In the genomic region with DNA sequence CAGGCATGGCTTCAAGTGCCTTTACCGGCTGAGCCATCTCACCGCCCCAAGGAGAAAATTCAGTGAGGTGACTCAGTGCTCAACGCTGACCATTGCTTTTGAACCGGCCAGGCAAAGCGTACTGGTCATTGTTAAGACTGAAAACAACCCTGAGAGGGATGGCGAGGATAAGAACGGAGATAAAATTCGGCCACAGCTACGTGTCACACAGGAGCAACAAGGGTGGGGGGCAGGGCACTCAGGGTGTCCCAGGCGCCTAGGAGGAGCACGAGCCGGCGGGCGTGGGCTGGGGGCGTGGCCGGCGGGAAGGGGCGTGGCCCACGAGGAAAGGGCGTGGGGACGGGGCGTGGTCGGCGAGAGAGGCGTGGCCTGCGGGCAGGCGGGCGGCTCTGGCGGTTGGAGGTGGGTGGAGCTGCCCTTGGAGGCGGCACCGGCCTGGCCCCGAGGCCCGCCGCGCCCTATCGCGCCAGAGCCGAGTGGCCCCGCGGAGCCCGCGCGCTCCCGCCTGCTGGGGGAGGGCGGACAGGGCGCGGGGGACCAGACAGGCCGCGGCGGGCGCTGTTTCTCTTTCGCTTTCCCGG, we compare ENCODE assay signal across 8 mouse cellular contexts.
DNase-seq lines count a peak whose midpoint lies in the region; ATAC-seq and TF ChIP-seq lines count a peak whose summit lies in the region.

No protein-coding gene starts in this region.

- TF ChIP-seq CTCF in layer of hippocampus, adult 2 months (conservative IDR thresholded peaks at IDR 0.05): 0 out of 2 replicates have a peak, but pooled peaks have one; percentile 13
- no peak for TF ChIP-seq CTCF in lung, embryonic 14.5 days (IDR thresholded peaks at IDR 0.05; ENCODE audit: low read depth)
- no peak for TF ChIP-seq CTCF in olfactory bulb, adult 2 months (IDR thresholded peaks at IDR 0.05; ENCODE audit: insufficient read depth, low read depth, low read length)
- peak; percentile 19; the same call in 1 of the 2 replicates for TF ChIP-seq CTCF in thymus, adult 2 months (IDR thresholded peaks at IDR 0.05; ENCODE audit: borderline replicate concordance, control insufficient read depth, extremely low read depth, insufficient read depth, low read length, poor library complexity)

- peak overlapping the region; percentile 51 for H3K9ac ChIP-seq in forebrain, embryonic 15.5 days (replicated peaks)
- H3K9ac ChIP-seq in lung, embryonic 14.5 days: peak overlapping the region; percentile 71

- intact Hi-C loops in heart, postnatal 36 days (cut with DNase I): no loop called here

- DNase-seq in ES-CJ7 (ENCODE audit: low read depth, low spot score): peak; percentile 85
- peak; percentile 88 for DNase-seq in cerebellum, adult 11 months
- peak; percentile 99 to 100 for DNase-seq in heart, postnatal 36 days
- DNase-seq in layer of hippocampus, adult 2 months (ENCODE audit: low spot score in 2 of 2): peak; percentile 89
- DNase-seq in lung, embryonic 14.5 days: peak; percentile 93
- peak; percentile 99 for DNase-seq in thymus, adult 2 months

- no peak for TF ChIP-seq POLR2A in olfactory bulb, adult 2 months (IDR thresholded peaks at IDR 0.05; ENCODE audit: insufficient read depth, low read depth, low read length)
- TF ChIP-seq POLR2A in thymus, adult 2 months (IDR thresholded peaks at IDR 0.05; ENCODE audit: control insufficient read depth, extremely low read depth, insufficient read depth, low read length, poor library complexity): peak; percentile 86

- ATAC-seq in forebrain, embryonic 15.5 days (replicated peaks): peak; percentile 96
- ATAC-seq in lung, embryonic 14.5 days (ENCODE audit: insufficient read depth): peak; percentile 98

- no peaks in the 10 kb centered on the region for H3K9me3 ChIP-seq in forebrain, embryonic 15.5 days
- no peaks in the 10 kb centered on the region for H3K9me3 ChIP-seq in lung, embryonic 14.5 days (ENCODE audit: low read depth, low read length)

- under 1% methylated on average over 44 of the region's 53 CpGs for WGBS in forebrain, embryonic 15.5 days
- under 1% methylated on average over 44 of the region's 53 CpGs for WGBS in lung, embryonic 14.5 days
- 1% methylated on average over 46 of the region's 53 CpGs for WGBS in olfactory bulb, adult 2 months
- 3% methylated on average over 49 of the region's 53 CpGs for WGBS in thymus, adult 2 months

- H3K4me2 ChIP-seq in forebrain, embryonic 15.5 days (replicated peaks): peak overlapping the region; percentile 87
- H3K4me2 ChIP-seq in lung, embryonic 14.5 days: peak overlapping the region; percentile 91

- H3K27ac ChIP-seq in forebrain, embryonic 15.5 days (replicated peaks): no peak overlapping the region; the same call in 1 of the 2 replicates
- H3K27ac ChIP-seq in layer of hippocampus, adult 2 months: no peak overlapping the region
- no peak overlapping the region for H3K27ac ChIP-seq in lung, embryonic 14.5 days (ENCODE audit: low read depth)
- no peak overlapping the region for H3K27ac ChIP-seq in olfactory bulb, adult 2 months (ENCODE audit: insufficient read depth, low read depth, low read length)
- H3K27ac ChIP-seq in thymus, adult 2 months (ENCODE audit: control insufficient read depth, insufficient read depth, low read length): no peak overlapping the region

- peak overlapping the region; percentile 81 for H3K4me3 ChIP-seq in forebrain, embryonic 15.5 days
- peak overlapping the region; percentile 48 for H3K4me3 ChIP-seq in layer of hippocampus, adult 2 months
- H3K4me3 ChIP-seq in lung, embryonic 14.5 days (ENCODE audit: low read depth, low read length): peak overlapping the region; percentile 66
- peak overlapping the region; percentile 82 for H3K4me3 ChIP-seq in olfactory bulb, adult 2 months (ENCODE audit: insufficient read depth, low read depth, low read length)
- H3K4me3 ChIP-seq in thymus, adult 2 months (ENCODE audit: control insufficient read depth, insufficient read depth, low read length): peak overlapping the region; percentile 93

- H3K27me3 ChIP-seq in forebrain, embryonic 15.5 days: no peaks in the 10 kb centered on the region
- H3K27me3 ChIP-seq in lung, embryonic 14.5 days (ENCODE audit: insufficient read depth, low read length): peaks cover 16% of the 10 kb centered on the region
- H3K27me3 ChIP-seq in thymus, adult 2 months (ENCODE audit: control insufficient read depth, insufficient read depth, low read length): no peaks in the 10 kb centered on the region

- H3K36me3 ChIP-seq in forebrain, embryonic 15.5 days: no peaks in the 10 kb centered on the region
- H3K36me3 ChIP-seq in lung, embryonic 14.5 days (ENCODE audit: insufficient read depth): no peaks in the 10 kb centered on the region
- no peaks in the 10 kb centered on the region; the same call in 1 of the 2 replicates for H3K36me3 ChIP-seq in thymus, adult 2 months (ENCODE audit: control insufficient read depth, insufficient read depth, low read length)

- peaks cover 8% of the 10 kb centered on the region; the same call in 1 of the 2 replicates for H3K4me1 ChIP-seq in forebrain, embryonic 15.5 days
- H3K4me1 ChIP-seq in lung, embryonic 14.5 days (ENCODE audit: insufficient read depth): no peaks in the 10 kb centered on the region
- H3K4me1 ChIP-seq in olfactory bulb, adult 2 months (ENCODE audit: control insufficient read depth, insufficient read depth, low read length): no peaks in the 10 kb centered on the region; the same call in 1 of the 2 replicates
- peaks cover 6% of the 10 kb centered on the region for H3K4me1 ChIP-seq in thymus, adult 2 months (replicated peaks; ENCODE audit: control insufficient read depth, insufficient read depth, low read length)

Comparison
In these comparisons a context has a peak if more than half of its experiments do, and no peak if none do; other contexts are left out.
1. CTCF ChIP-seq: peak in layer of hippocampus, adult 2 months (single experiment) and thymus, adult 2 months (single experiment); none in lung, embryonic 14.5 days (single experiment) and olfactory bulb, adult 2 months (single experiment).
2. Peak in every context shown above with its lines, with median percentiles within 50 percentile points of each other: DNase-seq and H3K4me3 ChIP-seq.